Mouse (Mus musculus) heart, embryonic 16.5 days (tissue): ENCODE results near the gene Gm21863. TPM values are rescaled to one million over a fixed set of nuclear protein-coding genes. Genes with fewer than 3 reads are reported as not detected.
"Not testable (repeated sequence)": the region's sequence is repeated elsewhere in the genome, so short reads cannot be mapped to it uniquely, and the experiment has no call there.

ENCODE experiments used
- ATAC-seq: fragments of 200-750 bp; cut with Nextera tagmentation; replicated peaks from 2 replicates; pipeline ENCODE4 v1.8.0; 2017; ENCODE audit warnings: moderate number of reproducible peaks; ENCODE audit not compliant: insufficient read depth, low FRiP score; ENCODE audit errors: extremely low read depth
- H3K27ac ChIP-seq: fragments of 300-500 bp; sonication (generic); 2 replicates; pipeline ENCODE4 v1.5.1; 2014; ENCODE audit warnings: mild to moderate bottlenecking, low read length, control low read depth, moderate library complexity
- H3K27me3 ChIP-seq: fragments of 300-500 bp; sonication (generic); 2 replicates; pipeline ENCODE4 v1.6.1; 2014; ENCODE audit warnings: low read length, mixed read lengths; ENCODE audit not compliant: control insufficient read depth, insufficient read depth
- H3K36me3 ChIP-seq: fragments of 300-500 bp; sonication (generic); 2 replicates; pipeline ENCODE4 v1.6.1; 2014; ENCODE audit not compliant: control insufficient read depth, insufficient read depth
- H3K4me1 ChIP-seq: fragments of 300-500 bp; sonication (generic); 2 replicates; pipeline ENCODE4 v1.6.1; 2014; ENCODE audit warnings: low read length, mixed read lengths; ENCODE audit not compliant: control insufficient read depth, insufficient read depth
- H3K4me2 ChIP-seq: fragments of 300-500 bp; sonication (generic); 2 replicates; pipeline ENCODE4 v1.6.1; 2014; ENCODE audit warnings: low read depth, mild to moderate bottlenecking, control low read depth, low read length
- H3K4me3 ChIP-seq: fragments of 300-500 bp; sonication (generic); 2 replicates; pipeline ENCODE4 v1.5.1; 2014; ENCODE audit warnings: mild to moderate bottlenecking, control low read depth, low read length
- H3K9ac ChIP-seq: fragments of 300-500 bp; sonication (generic); 2 replicates; pipeline ENCODE4 v1.6.1; 2014; ENCODE audit warnings: low read length, control low read depth
- H3K9me3 ChIP-seq: fragments of 300-500 bp; sonication (generic); replicated peaks from 2 replicates; pipeline ENCODE4 v1.6.1; 2016; ENCODE audit warnings: low read length; ENCODE audit not compliant: control insufficient read depth
- WGBS: fragments of 180-500 bp; shearing (Covaris S2); extraction: QIAGEN DNeasy Blood & Tissue Kit; methylation state at CpG from one replicate; pipeline ENCODE4 v1.1.7; 2014; 5-methylcytosine and 5-hydroxymethylcytosine counted together
- polyA plus RNA-seq: library from polyadenylated mRNA; unstranded; fragments of >200 nt; fragmentation: Nextera tagmentation; extraction: Ambion mirVana; gene quantifications from 2 replicates; pipeline ENCODE4 v1.2.1, GENCODE M21; 2015

The Gm21863 gene
- not detected in 2 replicates for polyA plus RNA-seq

- H3K4me2 ChIP-seq, H3K27me3 ChIP-seq, H3K36me3 ChIP-seq, H3K4me3 ChIP-seq, H3K9me3 ChIP-seq, H3K4me1 ChIP-seq, H3K9ac ChIP-seq, H3K27ac ChIP-seq: not testable (repeated sequence)
- ATAC-seq = peak; percentile 77; the same call in 1 of the 2 replicates
- WGBS = 14% methylated on average over 64 of the region's 75 CpGs
Observed at GRCm38 (mm10) chr12:19953869-19954555, at the start of gene Gm21863. Gene Gm21863, plus strand, starts transcription at chr12:19954505.

- H3K4me1 ChIP-seq, H3K27ac ChIP-seq, H3K9me3 ChIP-seq, H3K9ac ChIP-seq, H3K4me2 ChIP-seq, H3K4me3 ChIP-seq, H3K36me3 ChIP-seq, H3K27me3 ChIP-seq, ATAC-seq: not testable (repeated sequence)
- WGBS = 19% methylated on average over 4 of the region's 4 CpGs
Observed at GRCm38 (mm10) chr12:19928049-19928448, 26.3 kb upstream of the Gm21863 start.
